Mouse (Mus musculus): Measurements from ENCODE around the gene Myt1. TPM values are rescaled to one million over a fixed set of nuclear protein-coding genes. Genes with fewer than 3 reads are reported as not detected.

Gene Myt1
- polyA plus RNA-seq (2017; shearing (Covaris generic)), result not detected

GRCm38 (mm10) chr2:181763006-181763830 is at the start of gene Myt1:
TSS of gene Myt1 (plus strand) at chr2:181763332.

GRCm38 (mm10) chr2:181714903-181715326 is 48.2 kb upstream of the Myt1 start, which contains the start of gene Oprl1:
TSS of gene Oprl1 (plus strand) at chr2:181715016.

GRCm38 (mm10) chr2:181837372-181838292 is 74.5 kb downstream of the Myt1 start, which contains the start of gene Pcmtd2:
TSS of gene Pcmtd2 (plus strand) at chr2:181837854.

GRCm38 (mm10) chr2:181863791-181864535 is 100.8 kb downstream of the Myt1 start, which contains the start of gene Polr3k:
TSS of gene Polr3k (plus strand) at chr2:181864337.

Other genes with a start within 250 kb of the Myt1 start
- gene Dnajc5, start 242.8 kb upstream of the Myt1 start, polyA plus RNA-seq (2017; shearing (Covaris generic)), result 138 TPM
- gene Uckl1, start 178.4 kb upstream of the Myt1 start, polyA plus RNA-seq (2017; shearing (Covaris generic)), result 113 TPM
- gene Prpf6, start 171.5 kb upstream of the Myt1 start, polyA plus RNA-seq (2017; shearing (Covaris generic)), result 97.7 TPM
- 26.2 TPM for gene Zfp512b, start 170.5 kb upstream of the Myt1 start, polyA plus RNA-seq (2017; shearing (Covaris generic))
- 14.5 TPM for gene Samd10, start 164.1 kb upstream of the Myt1 start, polyA plus RNA-seq (2017; shearing (Covaris generic))
- gene Gm29797, start 106.3 kb upstream of the Myt1 start, polyA plus RNA-seq (2017; shearing (Covaris generic)), result not detected
- gene Sox18, start 91.7 kb upstream of the Myt1 start, polyA plus RNA-seq (2017; shearing (Covaris generic)), result not detected
- gene Tcea2, start 83.0 kb upstream of the Myt1 start, polyA plus RNA-seq (2017; shearing (Covaris generic)), result 21.5 TPM
- 102 TPM for gene Rgs19, start 69.4 kb upstream of the Myt1 start, polyA plus RNA-seq (2017; shearing (Covaris generic))
- gene Lkaaear1, start 64.9 kb upstream of the Myt1 start, polyA plus RNA-seq (2017; shearing (Covaris generic)), result not detected
- gene Oprl1, start 48.3 kb upstream of the Myt1 start, polyA plus RNA-seq (2017; shearing (Covaris generic)), result 0.12 TPM
- gene Pcmtd2, start 74.5 kb downstream of the Myt1 start, polyA plus RNA-seq (2017; shearing (Covaris generic)), result 60.8 TPM
- 17.6 TPM for gene Polr3k, start 101.0 kb downstream of the Myt1 start, polyA plus RNA-seq (2017; shearing (Covaris generic))
- not detected for gene Gm14496, start 227.8 kb downstream of the Myt1 start, polyA plus RNA-seq (2017; shearing (Covaris generic))

All from effector memory CD4-positive, alpha-beta T cell, adult 5 months (primary cell).